8 mouse cellular contexts compared by ENCODE assay signal in the genomic region with DNA sequence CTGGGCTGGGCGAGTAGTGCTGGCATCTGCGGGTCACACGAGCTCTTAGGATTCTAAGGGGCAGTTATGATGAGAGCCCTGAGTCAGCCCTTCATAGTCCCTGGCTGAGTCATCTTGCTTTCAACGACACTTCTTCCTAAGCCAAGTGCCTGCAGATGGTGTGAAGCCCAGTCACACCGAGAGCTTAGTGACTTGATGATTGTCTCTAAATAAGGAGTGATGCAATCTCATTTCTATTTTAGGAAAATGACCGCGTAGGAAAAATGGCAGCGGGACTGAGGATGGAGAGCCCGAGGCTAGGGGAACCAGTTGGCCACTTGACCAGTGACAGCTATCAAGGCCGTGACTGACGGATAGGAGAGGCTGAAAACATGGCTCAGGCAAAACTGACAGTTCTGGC.
DNase-seq lines count a peak whose midpoint lies in the region; ATAC-seq and TF ChIP-seq lines count a peak whose summit lies in the region.
"Had no signal": no experiment of that assay in that cellular context is flagged by ENCODE, and none has a peak within 500 bp of the region (broad histone marks: within the 10 kb centered on the region; RNA-seq: fewer than 3 reads in every experiment).

No protein-coding gene starts in this region.

- H3K9ac ChIP-seq in lung, embryonic 14.5 days = no peak overlapping the region
- no peak overlapping the region for H3K9ac ChIP-seq in hindbrain, embryonic 16.5 days (ENCODE audit: low read depth, low read length)
- H3K9ac ChIP-seq: liver, embryonic 14.5 days had no signal

- no peak for TF ChIP-seq CTCF in lung, embryonic 14.5 days (IDR thresholded peaks at IDR 0.05; ENCODE audit: low read depth)

- H3K9me3 ChIP-seq in lung, embryonic 14.5 days (ENCODE audit: low read depth, low read length) = no peaks in the 10 kb centered on the region
- no peaks in the 10 kb centered on the region for H3K9me3 ChIP-seq in hindbrain, embryonic 16.5 days (ENCODE audit: control insufficient read depth, low read length)

- H3K4me3 ChIP-seq in lung, embryonic 14.5 days (ENCODE audit: low read depth, low read length) = no peak overlapping the region
- H3K4me3 ChIP-seq in hindbrain, embryonic 16.5 days (ENCODE audit: low read length) = no peak overlapping the region

- H3K27me3 ChIP-seq in lung, embryonic 14.5 days (ENCODE audit: insufficient read depth, low read length) = no peaks in the 10 kb centered on the region
- no peaks in the 10 kb centered on the region for H3K27me3 ChIP-seq in hindbrain, embryonic 16.5 days (replicated peaks; ENCODE audit: control insufficient read depth, insufficient read depth, low read length)

- DNase-seq in lung, embryonic 14.5 days = peak; percentile 40
- no peak for DNase-seq in lung, postnatal 4 days
- peak; percentile 39 for DNase-seq in cerebellum, adult 11 months
- DNase-seq in gastrocnemius, postnatal 10 days = peak; percentile 16
- DNase-seq in yolk sac, embryonic 10.5 days (ENCODE audit: low spot score) = no peak

- H3K4me2 ChIP-seq in lung, embryonic 14.5 days = peak overlapping the region; percentile 52
- H3K4me2 ChIP-seq in hindbrain, embryonic 16.5 days (ENCODE audit: low read length) = peak overlapping the region; percentile 50

- 59% methylated on average over 11 of the region's 11 CpGs for WGBS in lung, embryonic 14.5 days
- 65% methylated on average over 11 of the region's 11 CpGs for WGBS in hindbrain, embryonic 16.5 days

- H3K4me1 ChIP-seq in lung, embryonic 14.5 days (ENCODE audit: insufficient read depth) = no peaks in the 10 kb centered on the region
- peaks cover 25% of the 10 kb centered on the region for H3K4me1 ChIP-seq in hindbrain, embryonic 16.5 days (ENCODE audit: control insufficient read depth, insufficient read depth, low read depth, low read length)

- no peak overlapping the region for H3K27ac ChIP-seq in lung, embryonic 14.5 days (ENCODE audit: low read depth)
- H3K27ac ChIP-seq in hindbrain, embryonic 16.5 days (ENCODE audit: low read depth, low read length) = no peak overlapping the region
- H3K27ac ChIP-seq: liver, embryonic 14.5 days had no signal

- no peaks in the 10 kb centered on the region for H3K36me3 ChIP-seq in lung, embryonic 14.5 days (ENCODE audit: insufficient read depth)
- H3K36me3 ChIP-seq in hindbrain, embryonic 16.5 days (ENCODE audit: control insufficient read depth, insufficient read depth, low read length) = no peaks in the 10 kb centered on the region

- no peak for ATAC-seq in lung, embryonic 14.5 days (ENCODE audit: insufficient read depth)
- peak; percentile 18; the same call in 1 of the 2 replicates for ATAC-seq in hindbrain, embryonic 16.5 days
- no peak for ATAC-seq in inflammation-experienced regulatory T-cells, adult 6 months

Comparison
In these comparisons a context has a peak if more than half of its experiments do, and no peak if none do; other contexts are left out.
1. DNase-seq: peak in lung, embryonic 14.5 days (single experiment), cerebellum, adult 11 months (single experiment) and gastrocnemius, postnatal 10 days (single experiment); none in lung, postnatal 4 days (0 of 2) and yolk sac, embryonic 10.5 days (single experiment).